Mouse (Mus musculus) ovary, postnatal 10 days (tissue): ENCODE results near the gene Pcsk5.

ENCODE experiments used
- DNase-seq: peaks from one replicate; pipeline ENCODE4 v3.0.0; 2022; ENCODE audit warnings: low spot score

Gene Pcsk5

GRCm38 (mm10) chr19:17732676-17733277 lies 104.7 kb downstream of the Pcsk5 start:
- DNase-seq = no peak

- DNase-seq = no peak
Measured at GRCm38 (mm10) chr19:17717066-17717465, 120.4 kb downstream of the Pcsk5 start.

- DNase-seq = no peak
Measured at GRCm38 (mm10) chr19:17715281-17715955, 122.0 kb downstream of the Pcsk5 start.

- DNase-seq = no peak
Measured at GRCm38 (mm10) chr19:17691626-17692025, 145.8 kb downstream of the Pcsk5 start.

- DNase-seq = no peak
Measured at GRCm38 (mm10) chr19:17678371-17678770, 159.1 kb downstream of the Pcsk5 start.

DNA sequence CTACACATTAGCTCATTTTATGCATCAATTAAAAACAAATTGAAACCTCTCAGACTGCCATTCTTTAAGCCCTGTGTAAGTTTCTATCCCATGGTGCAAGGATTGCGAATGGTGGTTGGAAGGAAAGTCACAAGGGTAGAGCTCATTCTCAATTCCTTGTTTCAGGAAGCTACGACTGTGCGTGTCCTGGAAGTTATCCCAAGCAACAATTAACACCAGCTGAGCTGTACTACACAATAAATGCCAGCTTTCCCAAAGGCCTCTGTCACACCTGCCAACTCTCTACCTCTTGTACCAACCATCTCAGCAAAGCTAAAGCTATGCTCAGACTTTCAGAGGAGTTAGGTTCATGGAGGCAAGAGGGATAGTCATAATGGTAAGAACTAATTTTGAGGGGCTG lies 174.8 kb downstream of the Pcsk5 start:
- DNase-seq = no peak

DNA sequence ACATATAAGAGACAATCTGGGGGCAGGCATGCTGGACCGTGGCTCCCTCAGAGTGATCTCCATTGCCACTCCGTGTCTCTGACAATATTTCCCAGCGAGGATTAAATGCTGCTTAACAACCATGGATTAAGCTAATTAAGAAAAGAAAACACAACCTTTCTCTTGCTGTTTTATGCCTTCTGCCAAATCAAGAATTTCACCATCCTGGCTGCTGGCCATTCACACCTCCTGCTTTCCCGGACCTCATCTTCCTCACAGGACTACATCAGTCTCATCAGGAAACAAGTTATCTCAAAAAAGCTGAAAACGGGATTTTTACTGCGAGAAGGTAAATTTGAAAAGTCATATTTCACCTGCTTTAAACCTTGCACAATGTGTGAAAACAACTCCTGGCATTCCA lies 175.2 kb downstream of the Pcsk5 start:
- no peak for DNase-seq

GRCm38 (mm10) chr19:17659321-17659720 lies 178.1 kb downstream of the Pcsk5 start:
- DNase-seq = no peak

DNA sequence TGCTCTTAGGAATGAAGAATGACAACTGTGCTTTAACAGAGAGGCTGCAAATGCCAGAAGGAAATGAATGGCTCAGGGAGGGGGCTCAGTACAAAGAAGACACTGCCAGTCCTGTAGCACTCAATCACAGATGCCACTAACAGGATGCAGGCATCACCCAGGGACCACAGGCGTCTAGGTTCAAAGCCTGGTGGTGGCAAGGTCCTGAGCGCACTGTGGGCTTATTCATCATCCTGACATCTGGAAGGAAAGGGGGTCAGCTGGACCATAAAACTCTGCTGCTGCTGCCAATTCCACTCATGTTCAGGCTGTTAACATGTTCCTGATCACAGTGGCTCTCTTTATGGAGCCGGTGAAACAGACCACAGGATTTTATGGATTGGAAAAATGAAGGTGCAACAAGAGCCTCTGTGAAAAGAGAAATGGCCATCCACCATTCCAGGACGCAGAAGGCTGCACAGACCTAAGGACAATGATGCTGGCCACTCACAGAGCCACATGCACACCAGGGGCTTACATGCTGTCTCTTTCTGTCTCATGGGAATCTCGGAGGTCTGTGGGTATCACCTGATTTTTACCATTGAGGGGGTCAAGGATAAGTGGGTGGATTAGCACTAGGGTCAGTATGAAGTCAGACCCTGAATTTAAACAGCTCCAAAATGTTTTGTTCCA lies 186.5 kb downstream of the Pcsk5 start:
- DNase-seq = no peak

DNA sequence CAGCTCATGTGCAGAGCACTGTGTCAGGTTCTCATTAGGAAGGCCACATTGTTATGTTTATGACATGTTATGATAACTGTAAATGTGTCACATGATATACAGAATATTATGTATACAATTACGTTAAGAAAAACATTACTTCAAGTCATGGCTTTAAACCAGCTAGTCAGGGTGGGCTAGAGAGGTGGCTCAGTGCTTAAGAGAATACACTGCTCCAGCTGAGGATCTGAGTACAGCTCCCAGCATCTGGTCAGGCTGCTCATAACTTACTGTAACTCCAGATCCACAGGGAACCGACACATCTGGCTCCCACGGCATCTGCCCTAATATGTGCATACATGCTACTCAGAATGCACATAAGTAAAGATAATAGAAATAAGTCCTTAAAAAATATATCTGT lies 187.5 kb downstream of the Pcsk5 start:
- no peak for DNase-seq

- no peak for DNase-seq
Measured at GRCm38 (mm10) chr19:17643128-17643797, 194.2 kb downstream of the Pcsk5 start.

DNA sequence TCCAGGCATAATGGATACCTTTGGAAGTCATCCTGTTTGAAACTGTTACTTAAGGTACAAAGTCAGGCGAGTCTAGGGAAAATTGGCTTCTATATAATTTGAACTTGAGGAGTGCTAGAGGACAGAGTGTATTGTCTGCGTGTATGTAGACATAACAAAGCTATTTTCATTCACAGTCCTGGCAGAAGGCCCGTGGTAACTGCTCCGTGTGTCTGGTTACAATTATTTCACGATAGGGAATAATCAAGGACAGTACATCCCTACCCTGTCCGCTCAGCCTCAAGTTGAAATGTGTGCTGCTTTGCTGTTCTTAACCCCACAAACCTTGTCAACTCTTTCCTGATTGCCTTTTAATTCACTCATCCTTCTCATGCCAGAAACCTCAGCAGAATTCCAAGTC lies 201.4 kb downstream of the Pcsk5 start:
- no peak for DNase-seq

- no peak for DNase-seq
Measured at GRCm38 (mm10) chr19:17615646-17616045, 221.8 kb downstream of the Pcsk5 start.

DNA sequence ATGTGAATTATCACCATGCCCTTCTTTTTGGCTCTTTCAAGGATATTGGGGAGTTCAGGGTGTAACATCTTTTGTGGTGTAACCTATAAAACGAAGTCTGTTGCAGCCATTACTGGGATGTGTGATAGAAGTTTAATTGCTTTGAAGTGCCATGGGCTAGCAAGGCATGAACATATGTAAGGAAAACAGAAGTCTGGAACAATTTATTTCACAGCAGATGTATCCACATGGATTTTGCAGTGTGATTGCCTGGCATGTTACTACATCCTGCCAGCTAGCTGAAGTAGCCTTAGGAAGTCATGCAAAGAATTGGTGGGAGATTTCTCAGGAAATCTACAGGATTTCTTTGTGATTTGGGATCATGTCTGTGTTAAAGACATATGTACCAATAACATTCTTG lies 230.9 kb downstream of the Pcsk5 start:
- DNase-seq = no peak

DNA sequence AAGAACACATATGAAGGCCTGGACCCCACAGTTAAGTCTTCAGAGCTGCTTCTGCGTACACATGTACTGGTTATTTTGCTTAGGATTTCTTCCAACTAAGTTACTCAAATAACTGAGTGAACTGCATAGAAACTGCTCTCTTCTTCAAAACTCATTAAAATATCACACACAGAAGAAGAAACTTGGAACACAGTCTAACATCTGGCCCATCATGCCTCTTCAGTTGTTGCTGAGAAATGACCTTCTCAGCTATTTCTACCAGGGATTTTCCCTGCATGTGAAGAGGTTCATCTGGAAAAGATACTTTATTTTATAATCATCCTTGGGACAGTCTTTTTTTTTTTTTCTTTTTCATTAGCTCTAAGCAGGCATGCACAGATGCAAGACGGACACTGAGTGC lies 231.3 kb downstream of the Pcsk5 start:
- no peak for DNase-seq

GRCm38 (mm10) chr19:17603322-17603721 lies 234.1 kb downstream of the Pcsk5 start:
- DNase-seq = no peak

DNA sequence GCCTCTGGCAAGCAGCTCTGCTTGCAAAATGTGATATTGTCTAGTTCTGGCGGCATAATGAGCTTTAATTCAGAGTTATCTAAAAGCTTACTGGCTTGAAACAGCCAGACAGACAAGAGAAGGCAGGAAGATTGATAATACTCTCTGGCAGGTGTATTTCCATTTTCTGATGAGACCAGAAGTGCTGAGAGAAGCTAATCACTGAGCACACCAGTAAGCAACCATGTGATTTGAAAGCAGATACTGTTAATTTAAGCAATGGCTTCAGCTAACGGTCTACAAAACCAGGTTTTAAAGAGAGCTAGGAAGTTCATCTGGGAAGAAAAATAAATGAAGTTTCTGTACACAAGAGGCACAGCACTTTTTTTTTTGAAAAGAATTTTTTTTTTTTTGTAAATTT lies 237.1 kb downstream of the Pcsk5 start:
- no peak for DNase-seq

DNA sequence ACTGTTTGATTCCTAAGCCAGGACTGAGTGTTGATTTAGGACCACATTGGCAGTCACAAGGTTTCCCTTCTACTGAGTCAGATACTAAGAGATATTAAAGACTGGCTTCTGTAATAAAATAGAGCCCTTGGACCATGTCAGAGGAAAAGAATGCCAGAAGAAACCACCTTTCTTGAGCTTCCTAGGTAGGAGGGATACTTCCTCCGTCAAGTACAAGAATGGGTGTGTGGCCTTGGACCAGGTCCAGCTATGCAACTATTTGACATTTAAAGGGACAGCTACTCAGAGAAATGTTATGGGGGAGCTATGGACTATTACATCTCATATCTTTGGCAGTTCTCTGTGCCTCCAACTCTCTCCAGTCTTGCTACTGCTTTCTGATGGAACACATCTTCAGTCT lies 244.6 kb downstream of the Pcsk5 start:
- DNase-seq = no peak

DNA sequence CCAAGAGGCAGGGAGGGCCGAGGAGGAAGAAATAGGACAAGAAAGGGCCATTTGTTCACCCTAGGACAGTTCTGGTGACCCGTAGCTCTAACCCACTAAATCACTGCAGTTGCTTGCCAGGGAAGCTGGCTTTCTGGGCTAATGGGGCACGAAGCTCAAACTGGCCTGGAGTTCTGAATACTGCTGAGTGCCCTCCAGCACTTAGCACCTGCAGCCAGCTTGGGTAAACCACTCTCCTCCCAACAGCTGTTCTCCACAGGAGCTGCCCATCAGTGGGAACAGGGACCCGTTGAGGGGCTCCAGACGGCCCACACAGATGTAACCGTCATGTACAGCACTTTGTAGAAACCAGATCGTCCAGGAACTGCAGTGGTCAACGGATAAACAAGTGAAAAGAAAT lies 246.1 kb downstream of the Pcsk5 start:
- DNase-seq = no peak

GRCm38 (mm10) chr19:17590314-17590713 lies 247.1 kb downstream of the Pcsk5 start:
- no peak for DNase-seq

DNA sequence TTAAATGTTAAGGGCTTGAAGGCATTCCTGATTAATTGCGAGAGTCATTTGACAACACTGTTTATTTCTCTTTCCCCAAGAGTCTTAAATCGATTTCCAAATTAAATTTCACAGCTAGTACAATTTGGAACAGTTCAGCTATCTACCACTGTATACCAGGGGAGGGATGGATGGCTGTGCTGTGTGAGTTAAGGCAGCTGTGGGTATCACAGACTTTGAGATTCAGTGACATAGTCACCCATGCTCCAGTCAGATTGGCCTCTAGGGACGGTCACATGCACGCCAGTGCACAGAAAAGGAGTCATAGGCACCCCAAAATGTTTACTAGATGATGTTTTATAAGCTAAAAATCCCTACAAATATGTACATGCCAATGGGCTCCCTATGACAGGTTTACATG lies 260.0 kb downstream of the Pcsk5 start:
- DNase-seq = no peak

GRCm38 (mm10) chr19:17574564-17574963 lies 262.9 kb downstream of the Pcsk5 start:
- no peak for DNase-seq

DNA sequence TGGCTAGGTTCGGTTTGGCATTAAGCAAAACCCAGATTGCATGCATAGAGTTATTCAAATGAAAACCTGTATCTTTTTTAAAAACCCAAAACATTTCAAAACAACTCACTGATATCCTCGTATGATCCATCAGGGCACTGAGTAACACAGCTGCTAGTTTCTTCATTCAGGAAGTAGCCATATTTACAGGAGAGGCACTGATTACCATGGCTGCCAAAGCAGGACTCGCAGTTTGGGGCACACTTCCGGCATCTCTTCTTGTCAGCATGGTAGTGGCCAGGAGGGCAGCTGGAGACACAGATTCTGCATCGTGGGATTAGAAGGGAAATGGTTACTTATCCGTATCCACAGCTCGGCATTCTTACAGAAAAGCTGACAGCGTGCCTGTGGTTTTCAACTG lies 265.1 kb downstream of the Pcsk5 start:
- DNase-seq = no peak
